Mouse (Mus musculus) spleen, embryonic (tissue): ENCODE measurements around the gene Ank2.

Experiments
- CTCF ChIA-PET: fragments of 350-600 bp; sonication (Branson Sonifier 250); formaldehyde crosslinking; loops from one replicate; lab custom pipeline; 2022; lab: Charles Lee

Ank2 gene

DNA sequence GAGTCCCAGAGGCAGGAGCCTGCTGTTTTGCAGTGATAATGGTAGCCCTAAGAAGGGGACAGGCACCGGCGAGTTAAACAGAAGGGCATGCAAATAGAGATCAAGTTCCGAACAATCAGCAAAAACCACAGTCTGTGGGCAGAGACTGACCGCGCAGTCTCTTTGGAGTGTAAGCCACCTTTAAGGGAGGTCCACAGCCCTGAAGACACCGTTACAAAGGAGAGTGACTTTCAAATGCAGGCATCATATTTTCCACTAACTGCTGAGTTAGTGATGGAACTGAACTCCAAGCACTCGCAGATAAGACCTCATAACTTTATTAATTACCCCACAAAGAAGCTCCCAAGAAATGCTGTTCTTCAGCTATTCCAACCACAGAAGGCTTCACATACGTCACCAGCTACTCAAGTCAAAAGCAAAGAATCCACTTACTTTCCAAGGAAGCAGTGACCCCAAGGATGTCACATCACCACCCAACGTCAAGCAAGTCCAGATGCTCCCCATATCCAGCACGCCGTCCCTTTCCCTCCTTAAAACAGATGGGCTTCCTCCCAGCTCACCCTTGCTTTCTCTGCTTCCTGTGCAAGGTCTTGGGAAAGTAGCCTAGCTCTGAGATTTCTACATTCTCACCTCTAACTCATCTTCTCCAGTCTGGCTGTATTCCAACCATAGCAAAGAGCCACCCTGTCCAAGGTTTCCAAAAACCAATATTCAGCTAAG, 252.0 kb downstream of the Ank2 start:
- CTCF ChIA-PET: no interaction called here

DNA sequence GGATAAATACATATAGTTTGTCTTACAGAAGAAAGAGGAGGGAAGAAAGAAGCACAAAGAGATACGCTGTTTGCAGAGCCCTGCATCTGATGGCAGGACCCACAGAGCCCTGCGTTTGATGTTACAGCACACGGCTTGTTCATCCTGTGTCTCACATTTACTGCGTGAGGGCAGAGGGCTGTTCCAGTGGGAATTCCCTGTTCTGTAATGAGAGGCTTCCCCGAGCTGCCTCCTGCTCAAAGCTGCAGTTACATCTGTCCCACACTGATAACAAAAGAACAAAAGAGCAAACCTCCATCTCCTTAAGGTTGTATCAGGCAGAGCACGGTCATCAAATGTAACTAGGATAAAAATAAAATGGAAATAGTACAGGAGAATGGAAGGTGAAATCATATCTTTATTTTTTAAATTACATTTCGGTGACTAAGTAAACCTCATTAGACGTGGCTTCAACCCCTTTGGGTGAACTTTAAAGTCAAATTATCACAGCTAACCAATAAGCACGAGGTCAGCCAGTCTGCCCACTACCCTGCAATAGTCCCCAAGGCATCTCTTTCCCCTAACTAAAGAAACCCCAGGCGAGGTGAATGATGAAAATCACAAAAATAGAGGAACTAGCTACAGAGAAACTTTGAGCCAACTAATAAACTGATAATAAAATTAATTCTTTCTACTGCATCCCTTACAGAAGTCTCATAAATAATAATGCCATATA, 255.1 kb downstream of the Ank2 start:
- CTCF ChIA-PET: no interaction called here

DNA sequence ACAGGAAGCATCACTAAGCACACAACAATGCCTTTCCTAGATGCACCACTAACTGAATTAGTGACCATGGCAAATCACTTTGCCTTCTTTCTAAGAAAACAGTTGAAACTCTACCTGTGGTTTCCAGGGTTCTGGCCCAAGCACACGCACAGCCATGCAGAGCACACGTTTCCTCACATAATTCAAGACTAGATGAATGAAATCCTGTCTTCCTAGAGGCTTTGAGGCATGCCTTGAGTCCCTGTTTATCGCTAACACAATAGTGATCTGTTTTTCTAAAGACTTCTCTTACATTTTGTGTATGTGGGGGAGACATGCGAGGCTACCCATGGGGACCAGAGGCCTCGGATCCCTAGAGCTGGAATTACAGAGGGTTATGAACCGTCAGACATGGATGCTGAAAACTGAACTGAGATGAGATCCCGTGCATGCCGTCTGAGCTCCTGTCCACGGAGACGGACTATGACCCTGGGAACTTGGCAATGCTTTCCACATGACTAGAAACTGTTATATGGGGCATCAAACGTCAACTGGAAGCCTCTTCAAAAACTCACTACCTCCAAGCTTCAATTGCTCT, 256.8 kb downstream of the Ank2 start:
- CTCF ChIA-PET: no interaction called here

DNA sequence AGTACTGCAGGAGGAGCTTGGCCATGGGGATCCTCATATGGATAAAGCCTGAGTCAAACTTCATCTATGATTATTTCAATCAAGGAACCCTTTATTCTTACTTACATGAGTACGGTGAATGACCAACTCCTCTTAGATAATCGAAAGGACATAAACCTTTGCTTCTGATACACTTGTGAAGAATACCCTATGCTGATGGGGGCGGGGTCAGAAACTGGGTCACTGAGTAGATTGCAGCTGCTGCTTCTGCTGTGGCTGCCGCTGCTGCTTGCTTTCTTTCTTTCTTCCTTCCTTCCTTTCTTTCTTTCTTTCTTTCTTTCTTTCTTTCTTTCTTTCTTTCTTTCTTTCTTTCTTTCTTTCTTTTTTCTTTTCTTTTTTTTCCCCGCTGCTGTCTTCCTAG, 263.9 kb downstream of the Ank2 start:
- CTCF ChIA-PET: no interaction called here

DNA sequence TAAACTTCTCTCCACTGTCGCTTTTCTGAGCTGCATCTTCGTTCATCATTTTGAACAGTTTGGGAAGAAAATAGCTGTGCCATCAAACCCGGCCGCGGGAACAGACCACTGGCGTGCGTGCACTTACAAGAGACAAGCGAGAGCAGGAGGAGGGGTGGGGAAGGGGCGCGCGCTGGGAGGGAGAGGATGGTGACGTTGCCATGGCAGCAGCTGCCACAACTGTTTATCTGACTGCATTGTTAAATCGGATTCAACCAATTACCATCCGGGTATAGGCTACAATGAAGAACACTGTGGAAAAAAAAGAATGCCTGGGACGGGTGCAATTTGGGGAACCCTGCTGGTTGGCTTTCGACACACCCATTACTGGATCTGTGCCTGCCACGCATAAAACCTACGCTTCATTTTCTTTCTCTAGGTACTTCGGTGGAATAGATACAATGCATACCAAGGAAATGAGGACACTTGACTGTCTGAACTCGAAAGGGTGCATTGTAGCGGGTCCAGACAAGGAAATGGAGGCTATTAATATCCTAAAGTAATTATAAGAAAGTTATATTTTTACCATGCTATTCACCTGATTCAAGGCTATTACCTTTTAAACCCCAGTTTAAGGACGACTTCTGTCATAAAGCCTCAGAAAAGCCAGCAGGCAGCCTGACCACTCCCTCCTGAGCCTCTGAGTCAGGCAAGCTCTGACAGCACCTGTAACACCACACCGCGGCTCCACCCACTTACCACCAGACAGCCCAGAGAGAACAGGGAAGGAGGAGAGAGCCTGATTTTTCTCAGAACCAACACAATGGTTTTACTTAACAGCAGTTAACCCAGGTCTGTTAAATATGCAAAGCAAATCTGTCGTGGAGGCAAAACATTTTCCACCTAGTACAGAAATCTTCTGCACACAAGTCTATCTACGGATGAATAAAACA, 273.1 kb downstream of the Ank2 start:
- CTCF ChIA-PET: no interaction called here

DNA sequence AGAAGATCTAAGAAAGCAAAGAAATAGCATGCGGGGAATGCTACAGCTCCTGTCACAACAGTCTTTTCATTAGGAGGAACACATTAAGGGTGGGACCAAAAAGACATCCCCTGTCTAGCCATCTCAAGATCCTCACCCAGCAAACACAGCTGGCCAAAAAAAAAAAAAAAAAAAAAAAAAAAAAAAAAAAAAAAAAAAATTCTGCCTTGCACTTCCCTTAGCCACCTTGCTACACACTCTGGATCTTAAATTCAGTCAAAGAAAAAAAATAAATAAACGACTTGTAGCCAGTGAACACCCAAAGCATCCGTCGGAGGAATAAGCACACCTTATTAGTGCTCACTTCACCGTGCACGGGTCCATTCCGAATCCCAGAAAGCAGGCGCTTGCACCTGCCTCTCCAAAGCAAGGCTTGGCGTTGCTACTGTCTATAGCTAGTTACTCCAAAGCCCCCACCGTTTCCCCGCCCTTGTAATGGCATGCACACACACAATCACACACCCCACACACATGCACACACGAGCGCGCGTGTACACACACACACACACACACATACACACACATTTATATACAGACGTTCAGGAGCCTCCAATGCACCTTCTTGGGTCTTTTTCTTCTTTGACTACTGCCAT, 273.9 kb downstream of the Ank2 start:
- CTCF ChIA-PET: no interaction called here

DNA sequence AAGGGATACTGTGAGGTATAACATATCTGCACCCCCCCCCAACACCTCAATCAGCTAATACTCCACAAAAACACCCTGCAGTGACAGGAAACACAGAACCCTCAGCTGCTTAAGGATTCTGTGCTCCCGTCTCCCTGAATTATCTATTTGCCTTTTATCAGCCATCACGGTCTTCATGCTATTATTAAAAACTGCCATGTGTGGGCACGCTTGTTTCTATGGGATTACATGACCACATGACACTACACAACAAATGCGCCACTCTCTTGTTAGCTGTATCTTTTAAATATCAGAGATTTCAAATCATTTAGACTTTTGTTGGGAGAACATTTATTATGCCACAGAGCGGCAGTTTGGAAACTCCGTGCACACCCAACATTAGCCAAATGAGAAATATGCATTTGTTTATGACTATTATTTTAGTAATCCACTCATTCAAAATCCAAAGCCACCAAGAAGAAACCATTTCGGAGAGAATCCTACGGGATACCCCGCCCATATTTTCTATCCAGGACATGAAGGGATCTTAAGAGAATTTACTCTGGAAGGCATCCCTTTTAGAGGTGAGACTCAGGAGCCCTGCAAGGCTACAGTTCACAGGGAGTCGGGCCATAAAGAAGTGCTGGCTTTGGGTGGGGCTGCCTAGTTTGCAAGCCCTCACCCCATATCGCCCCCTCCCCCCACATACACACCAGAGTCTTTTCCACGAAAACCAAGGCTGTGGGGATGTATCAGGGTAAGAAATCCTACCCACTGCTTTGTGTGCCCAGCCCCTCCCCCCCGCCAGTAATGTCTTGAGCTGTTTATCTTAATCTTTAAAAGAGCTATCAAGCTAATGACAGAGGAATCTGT, 274.6 kb downstream of the Ank2 start:
- CTCF ChIA-PET: no interaction called here

DNA sequence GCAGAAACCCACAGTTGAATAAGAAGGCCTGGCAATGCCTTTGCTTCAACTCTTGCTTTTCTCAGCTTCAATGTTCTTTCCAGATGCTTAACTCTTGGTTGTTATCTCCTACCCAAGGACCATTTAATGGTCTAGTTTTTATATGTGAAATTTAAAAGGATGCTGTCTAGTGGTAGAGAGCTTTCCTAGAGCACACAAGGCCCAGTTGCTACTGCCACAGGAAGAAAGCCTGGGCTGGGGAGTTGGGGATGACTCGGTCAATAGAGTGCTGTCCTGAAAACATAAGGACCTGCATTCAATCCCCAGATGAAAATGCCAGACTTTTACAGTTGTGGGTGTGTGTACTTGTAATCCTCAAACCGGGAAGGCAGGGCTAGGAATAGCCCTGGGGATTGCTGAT, 277.1 kb downstream of the Ank2 start:
- CTCF ChIA-PET: no interaction called here

DNA sequence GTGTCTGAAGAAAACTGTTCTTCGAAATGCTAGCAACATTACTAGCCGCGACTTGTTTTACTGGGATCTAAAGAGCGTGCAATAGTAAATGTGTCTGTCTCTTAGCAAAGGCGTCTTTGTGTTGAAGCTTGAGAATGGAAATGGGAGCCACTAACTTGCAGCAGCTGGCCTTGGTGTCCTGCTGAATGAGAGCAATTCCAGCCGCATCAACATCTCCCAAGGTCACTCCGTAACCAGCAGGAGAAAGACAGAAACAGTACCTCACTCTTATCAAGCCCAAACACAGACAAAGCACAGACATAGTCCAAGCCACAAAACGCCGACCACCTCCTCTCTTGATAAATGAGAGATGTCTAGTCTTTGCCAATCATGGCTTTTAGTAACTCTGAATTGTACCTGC, 278.3 kb downstream of the Ank2 start:
- CTCF ChIA-PET: no interaction called here

DNA sequence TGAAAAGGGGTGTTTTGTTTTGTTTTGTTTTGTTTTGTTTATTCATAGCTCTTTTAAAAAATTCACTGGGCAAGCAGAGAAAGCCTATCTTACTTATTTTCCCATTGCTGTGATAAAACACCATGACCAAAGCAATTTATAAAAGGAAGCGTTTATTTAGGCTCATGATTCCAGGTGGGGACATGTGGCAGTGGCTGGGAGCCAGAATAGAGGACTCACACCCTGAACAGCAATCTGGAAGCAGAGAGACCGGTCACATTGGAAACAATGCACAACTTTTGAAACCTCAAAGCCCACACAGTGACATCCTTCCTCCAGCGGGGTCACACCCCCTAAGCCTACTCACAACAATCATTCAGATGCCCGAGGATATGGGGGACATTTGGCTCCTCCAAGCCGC, 285.6 kb downstream of the Ank2 start:
- CTCF ChIA-PET: no interaction called here

DNA sequence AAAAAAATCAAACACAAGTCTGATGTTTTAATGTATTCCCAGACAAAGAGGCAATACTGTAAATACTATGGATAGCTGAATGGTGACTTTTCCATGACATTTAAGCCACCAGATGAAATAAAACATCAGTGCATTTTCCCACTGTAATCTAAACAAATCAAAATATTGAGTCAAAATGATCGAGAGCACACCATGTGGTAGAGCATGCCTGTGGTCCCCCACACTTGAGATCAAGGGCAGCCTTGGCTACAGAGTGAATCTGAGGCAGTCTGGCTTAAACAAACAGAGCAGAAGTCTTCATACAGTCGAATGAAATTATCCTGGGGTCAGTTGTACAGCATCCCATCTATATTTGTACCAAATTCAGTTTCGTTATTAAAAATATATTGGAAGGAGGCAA, 288.0 kb downstream of the Ank2 start:
- CTCF ChIA-PET: no interaction called here

DNA sequence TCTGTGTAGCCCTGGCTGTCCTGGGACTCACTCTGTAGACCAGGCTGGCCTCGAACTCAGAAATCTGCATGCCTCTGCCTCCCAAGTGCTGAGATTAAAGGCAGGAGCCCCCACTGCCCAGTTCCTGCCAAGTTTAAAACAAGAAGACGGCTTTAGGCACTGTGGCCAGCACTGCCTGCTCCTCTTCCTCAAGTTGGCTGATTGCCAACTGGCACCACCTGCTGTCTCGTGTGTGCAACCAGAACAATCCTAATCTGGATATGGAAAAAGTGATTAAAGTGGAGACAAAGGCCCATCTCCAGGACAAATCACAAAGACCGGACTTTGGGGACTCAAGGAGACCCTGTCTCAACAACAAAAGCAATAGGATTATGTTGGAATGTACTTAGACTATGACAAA, 288.6 kb downstream of the Ank2 start:
- CTCF ChIA-PET: no interaction called here

DNA sequence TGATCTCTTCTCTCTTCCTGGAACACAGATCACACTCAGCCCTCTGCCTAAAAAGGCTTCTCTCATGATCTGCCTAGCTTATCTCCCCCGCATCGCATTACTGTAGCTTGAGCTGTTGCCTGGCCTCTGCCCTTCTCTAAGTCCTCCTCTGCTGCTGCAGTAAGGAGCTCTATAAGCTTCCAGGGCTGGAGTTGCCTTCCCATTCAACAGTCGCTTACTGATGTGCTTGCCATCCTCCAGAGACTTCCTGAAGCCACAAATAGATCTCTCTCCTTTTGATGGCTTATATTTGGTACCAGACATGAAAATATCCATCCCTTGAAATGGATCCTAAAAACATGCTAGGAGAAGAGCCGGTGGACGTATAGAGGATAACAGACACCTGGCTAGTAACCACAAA, 290.3 kb downstream of the Ank2 start:
- CTCF ChIA-PET: no interaction called here

DNA sequence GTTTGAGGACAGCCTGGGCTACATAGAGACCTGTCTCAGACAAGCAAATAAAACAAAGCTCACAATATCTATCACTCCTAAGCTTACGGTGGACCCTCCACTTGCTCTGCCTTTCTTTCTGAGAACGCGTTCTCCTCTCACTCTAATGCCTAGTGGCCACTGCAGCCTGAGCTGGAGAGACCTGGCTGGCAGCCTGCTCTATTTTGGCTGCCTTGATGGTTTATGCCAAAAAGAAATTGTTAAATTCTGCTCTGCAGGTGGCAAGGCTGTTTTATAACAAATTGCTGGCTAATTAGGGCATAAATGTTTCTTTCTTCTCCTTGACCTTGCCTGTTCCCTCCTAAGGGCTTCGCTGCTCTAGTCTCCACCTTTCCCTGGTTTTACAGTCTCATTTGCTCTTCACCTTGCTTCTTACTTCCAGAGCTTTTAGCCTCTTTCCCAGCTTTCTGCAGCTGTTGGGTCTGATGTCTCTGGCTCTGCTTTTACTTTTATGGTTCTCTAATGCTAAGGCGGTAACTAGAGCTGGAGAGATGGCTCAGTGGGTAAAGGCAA, 293.2 kb downstream of the Ank2 start:
- CTCF ChIA-PET: no interaction called here

DNA sequence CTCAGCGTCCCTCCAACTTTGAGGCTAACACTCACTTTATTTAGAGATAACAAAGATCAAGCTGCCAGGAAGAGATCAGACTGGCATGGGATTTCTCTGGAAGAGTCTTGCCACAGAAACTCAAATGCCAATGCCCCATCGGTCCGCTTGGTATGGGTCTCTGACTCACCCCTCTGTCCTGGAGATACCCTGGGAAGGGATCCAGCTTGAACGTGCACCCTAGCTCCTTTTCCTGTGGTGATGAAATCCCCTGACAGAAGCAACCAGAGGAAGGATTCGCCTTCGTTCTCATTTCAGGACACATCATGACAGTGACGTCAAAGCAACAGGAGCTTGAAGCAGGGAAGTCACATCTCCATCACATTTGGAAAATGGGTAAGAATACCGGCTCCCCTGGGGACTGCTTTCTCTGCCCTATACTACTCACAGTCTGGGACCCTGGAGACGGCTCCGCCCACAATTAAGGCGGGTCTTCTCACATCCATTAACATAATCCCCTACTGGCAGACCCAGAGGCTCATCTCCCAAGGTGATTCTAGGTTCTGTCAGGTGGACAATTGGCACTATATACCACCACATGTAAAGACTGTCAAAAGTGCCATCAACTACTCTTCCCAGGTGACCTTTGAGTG, 296.6 kb downstream of the Ank2 start:
- CTCF ChIA-PET: no interaction called here

DNA sequence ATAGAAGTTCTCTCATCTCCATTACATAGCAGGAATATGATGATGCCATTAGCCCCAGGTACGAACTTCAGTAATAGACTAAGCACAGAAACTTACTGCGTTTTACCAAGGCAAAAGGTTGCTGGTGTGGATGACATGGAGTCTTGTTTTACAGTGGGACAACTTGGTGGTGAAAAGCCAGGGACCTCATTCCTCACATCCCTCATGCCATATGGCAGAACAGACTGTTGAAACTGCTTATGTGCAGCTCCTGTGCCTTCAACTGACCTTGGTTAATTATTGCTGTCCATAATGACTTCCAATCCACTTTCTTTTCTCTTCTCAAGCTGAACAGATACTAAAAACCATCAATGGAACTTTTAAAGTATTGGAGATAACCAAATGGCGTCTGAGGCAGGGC, 298.4 kb downstream of the Ank2 start:
- CTCF ChIA-PET: no interaction called here

DNA sequence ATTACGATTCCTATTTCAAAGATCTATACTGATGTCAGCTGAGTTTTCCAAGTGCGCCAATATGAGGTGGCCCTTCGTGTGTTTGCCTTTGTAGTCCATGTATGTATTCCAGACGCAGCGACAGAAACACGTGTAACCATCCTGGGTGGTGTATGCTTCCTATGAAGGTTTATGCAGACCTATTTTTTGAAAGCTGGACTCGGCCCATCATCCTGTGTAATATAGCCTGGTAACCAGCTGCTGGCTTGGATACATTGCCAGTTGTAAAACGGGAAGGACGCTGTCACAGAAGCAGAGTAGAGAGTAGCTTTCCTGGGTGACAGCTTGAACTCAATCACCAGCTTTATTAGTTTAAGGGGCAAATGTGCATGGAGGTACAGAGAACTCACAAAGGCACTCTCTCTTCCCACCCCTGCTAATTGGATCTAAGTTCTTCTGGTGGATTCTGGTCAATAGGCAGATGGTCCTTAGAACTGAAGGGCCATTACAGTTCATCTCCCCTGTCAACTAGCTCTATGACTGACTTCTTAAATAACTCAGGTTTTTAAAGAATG, 300.0 kb downstream of the Ank2 start:
- CTCF ChIA-PET: no interaction called here

DNA sequence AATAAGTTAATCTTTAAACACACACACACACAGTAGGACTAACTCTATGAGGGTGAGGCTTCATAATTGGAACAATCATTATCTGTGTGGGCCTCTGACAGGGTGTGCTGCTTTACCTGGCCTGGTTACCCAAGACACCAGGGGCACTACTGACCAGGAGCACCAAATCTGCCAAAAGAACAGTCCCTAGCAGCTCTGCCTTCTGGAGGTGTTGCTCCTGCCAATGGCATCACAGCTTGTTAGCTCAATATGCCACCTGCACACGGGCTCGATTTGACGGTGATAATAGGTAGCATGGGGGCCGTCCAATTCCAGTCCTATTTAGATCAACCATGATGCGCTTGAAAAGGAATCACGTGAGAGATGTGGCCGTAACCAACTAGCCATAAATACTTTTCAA, 300.5 kb downstream of the Ank2 start:
- CTCF ChIA-PET: no interaction called here

DNA sequence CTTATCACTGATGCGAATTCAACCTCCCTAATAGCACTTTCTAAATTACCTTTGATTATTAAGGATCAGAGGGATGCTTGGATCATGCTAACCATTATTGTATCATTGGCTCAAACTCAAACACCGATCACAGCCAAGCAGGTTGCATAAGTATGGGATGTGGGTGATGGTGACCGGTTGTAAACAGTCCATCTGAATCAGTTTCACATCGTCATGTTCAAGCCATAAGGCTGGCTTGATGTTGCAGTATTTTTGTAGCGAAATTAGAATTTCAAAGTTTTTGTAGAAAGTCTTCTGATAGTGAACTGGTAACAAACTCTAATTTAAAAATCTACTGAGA, 310.4 kb downstream of the Ank2 start:
- CTCF ChIA-PET: no interaction called here
